Mouse (Mus musculus): ENCODE results near the gene Snrnp70. TPM values are rescaled to one million over a fixed set of nuclear protein-coding genes. Genes with fewer than 3 reads are reported as not detected.

Snrnp70 gene
- polyA plus RNA-seq (2015; fragmentation: Nextera tagmentation; extraction: Ambion mirVana) = 85.3 and 104 TPM in 2 replicates

DNA sequence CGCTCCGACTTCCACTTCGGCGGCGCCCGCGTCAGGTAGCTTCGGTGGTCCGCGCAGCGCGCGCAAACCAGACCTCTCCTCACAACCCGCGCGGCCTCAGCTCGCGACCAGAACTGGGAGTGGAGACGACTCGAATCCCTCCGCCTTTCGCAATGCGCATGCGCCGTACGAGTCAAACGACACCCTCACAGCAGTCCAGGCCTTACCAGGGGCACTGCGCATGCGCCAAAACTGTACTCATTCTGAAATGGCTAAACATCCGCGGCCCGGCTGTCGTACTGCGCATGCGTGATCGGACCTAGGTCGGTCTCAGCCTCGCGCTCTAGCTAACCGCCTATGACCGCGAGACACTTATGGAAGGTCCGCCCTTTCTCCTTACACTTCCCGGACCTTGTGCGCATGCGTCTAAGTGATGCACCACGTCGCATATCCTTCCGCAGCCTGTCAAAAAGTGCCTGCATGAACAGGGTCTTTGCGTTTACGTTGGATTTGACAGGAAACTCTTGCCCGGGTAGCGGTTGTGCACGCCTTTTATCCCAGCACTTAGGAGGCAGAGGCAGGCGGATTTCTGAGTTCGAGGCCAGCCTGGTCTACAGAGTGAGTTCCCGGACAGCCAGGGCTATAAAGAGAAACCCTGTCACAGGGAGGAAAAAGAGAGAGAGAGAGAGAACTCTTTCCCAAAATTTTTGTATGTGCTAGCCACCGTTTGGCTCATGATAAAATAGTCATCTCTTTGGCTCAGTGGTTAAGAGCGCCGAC lies at the start of gene Snrnp70:
Gene Snrnp70, minus strand, starts transcription at position 165 of the 759 bp plus-strand sequence.
- WGBS = under 1% methylated on average over 57 of the region's 60 CpGs
- Histone ChIP-seq H3K36me3 (ENCODE audit: insufficient read depth, low read length) (peaks cover 13% of the 10 kb centered on the region), H3K9ac (replicated peaks; ENCODE audit: low read depth) (peak within 1 kb of the TSS; percentile 79)

DNA sequence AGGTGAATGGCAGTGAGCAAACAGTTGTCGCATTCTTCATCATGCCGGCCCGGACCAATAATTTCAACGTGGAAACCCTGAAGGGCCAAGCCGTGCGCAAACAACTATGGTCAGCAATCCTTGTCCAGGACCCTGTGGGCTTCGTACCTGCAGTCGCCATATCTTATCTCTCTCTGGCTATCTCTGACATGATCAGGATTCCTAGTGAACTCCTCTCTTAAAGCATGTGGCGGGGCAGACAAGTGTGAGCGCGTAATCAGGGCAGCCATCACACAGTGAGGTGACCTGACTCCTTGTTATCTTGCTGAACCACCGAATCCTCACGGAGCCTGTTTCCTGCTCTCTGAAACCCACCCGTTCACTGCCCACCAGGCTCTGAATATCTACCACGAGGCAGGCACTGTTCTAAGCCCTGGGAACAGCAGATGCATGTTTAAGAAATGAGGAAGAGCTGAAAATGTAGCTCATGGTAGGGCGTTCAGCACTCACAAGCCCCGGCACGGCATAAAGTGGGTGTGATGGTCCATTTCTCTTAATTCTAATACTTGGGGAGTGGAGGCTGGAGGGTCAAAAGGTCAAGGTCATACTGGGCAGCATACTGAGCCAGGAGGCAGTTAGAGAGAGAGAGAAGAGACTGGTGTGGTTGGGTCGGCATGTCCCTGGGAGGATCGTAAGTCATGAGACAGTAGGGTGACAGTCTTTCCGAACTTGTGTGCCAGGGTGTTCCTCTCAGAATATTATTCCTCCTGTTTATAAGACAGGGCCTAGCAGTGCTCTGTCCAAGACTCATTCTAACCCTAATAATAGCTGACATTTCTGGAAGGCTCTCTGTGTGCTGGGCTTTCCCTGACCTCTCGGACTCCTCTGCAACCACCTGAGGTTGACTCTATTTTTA lies 48.2 kb upstream of the Snrnp70 start:
- Histone ChIP-seq H3K4me3 (ENCODE audit: low read depth, low read length) (no peak overlapping the region), H3K4me1 (ENCODE audit: insufficient read depth, low read depth, low read length) (no peaks in the 10 kb centered on the region), H3K36me3 (ENCODE audit: insufficient read depth, low read length) (peaks cover 18% of the 10 kb centered on the region; the same call in 1 of the 2 replicates), H3K9me3 (ENCODE audit: low read length) (no peaks in the 10 kb centered on the region), H3K27ac (ENCODE audit: low read length) (no peak overlapping the region), H3K4me2 (replicated peaks; ENCODE audit: low read depth, low read length) (no peak overlapping the region), H3K9ac (replicated peaks; ENCODE audit: low read depth) (no peak overlapping the region), H3K27me3 (replicated peaks; ENCODE audit: insufficient read depth, low read length) (no peaks in the 10 kb centered on the region)
- TF ChIP-seq CTCF (IDR thresholded peaks at IDR 0.05) (no peak), EP300 (IDR thresholded peaks at IDR 0.05) (no peak)
- WGBS = 68% methylated on average over 22 of the region's 22 CpGs
- ATAC-seq (no peak), DNase-seq (ENCODE audit: low spot score) (no peak)

More for the DNA sequence above, at the start of gene Snrnp70:
- peak within 1 kb of the TSS; percentile 67 for H3K4me2 ChIP-seq (replicated peaks; ENCODE audit: low read depth, low read length)
- no peak for TF ChIP-seq CTCF (IDR thresholded peaks at IDR 0.05)
- no peak for TF ChIP-seq EP300 (IDR thresholded peaks at IDR 0.05)
- peaks cover 3% of the 10 kb centered on the region; the same call in 1 of the 2 replicates for H3K4me1 ChIP-seq (ENCODE audit: insufficient read depth, low read depth, low read length)
- H3K9me3 ChIP-seq (ENCODE audit: low read length) = no peaks in the 10 kb centered on the region
- H3K4me3 ChIP-seq (ENCODE audit: low read depth, low read length) = peak within 1 kb of the TSS; percentile 74
- no peaks in the 10 kb centered on the region for H3K27me3 ChIP-seq (replicated peaks; ENCODE audit: insufficient read depth, low read length)
- peak; percentile 98 for ATAC-seq
- peak; percentile 100 for DNase-seq (ENCODE audit: low spot score)
- H3K27ac ChIP-seq (ENCODE audit: low read length) = peak within 1 kb of the TSS; percentile 95

GRCm38 (mm10) chr7:45437521-45438276 lies 42.2 kb upstream of the Snrnp70 start, which contains the start of gene Ruvbl2:
TSS of gene Ruvbl2 (minus strand) at chr7:45438096.
- H3K4me1 ChIP-seq (ENCODE audit: insufficient read depth, low read depth, low read length) = peaks cover 26% of the 10 kb centered on the region; the same call in 1 of the 2 replicates
- no peaks in the 10 kb centered on the region for H3K36me3 ChIP-seq (ENCODE audit: insufficient read depth, low read length)
- H3K9ac ChIP-seq (replicated peaks; ENCODE audit: low read depth) = no peak within 1 kb of the TSS
- peak within 1 kb of the TSS; percentile 30; the same call in 1 of the 2 replicates for H3K4me2 ChIP-seq (replicated peaks; ENCODE audit: low read depth, low read length)
- DNase-seq (ENCODE audit: low spot score) (peak; percentile 65), ATAC-seq (no peak)
- TF ChIP-seq EP300 (IDR thresholded peaks at IDR 0.05) (no peak), CTCF (IDR thresholded peaks at IDR 0.05) (peak; percentile 60)
- H3K4me3 ChIP-seq (ENCODE audit: low read depth, low read length) = no peak within 1 kb of the TSS
- no peaks in the 10 kb centered on the region for H3K9me3 ChIP-seq (ENCODE audit: low read length)
- no peaks in the 10 kb centered on the region for H3K27me3 ChIP-seq (replicated peaks; ENCODE audit: insufficient read depth, low read length)
- WGBS = 29% methylated on average over 19 of the region's 19 CpGs
- no peak within 1 kb of the TSS for H3K27ac ChIP-seq (ENCODE audit: low read length)

DNA sequence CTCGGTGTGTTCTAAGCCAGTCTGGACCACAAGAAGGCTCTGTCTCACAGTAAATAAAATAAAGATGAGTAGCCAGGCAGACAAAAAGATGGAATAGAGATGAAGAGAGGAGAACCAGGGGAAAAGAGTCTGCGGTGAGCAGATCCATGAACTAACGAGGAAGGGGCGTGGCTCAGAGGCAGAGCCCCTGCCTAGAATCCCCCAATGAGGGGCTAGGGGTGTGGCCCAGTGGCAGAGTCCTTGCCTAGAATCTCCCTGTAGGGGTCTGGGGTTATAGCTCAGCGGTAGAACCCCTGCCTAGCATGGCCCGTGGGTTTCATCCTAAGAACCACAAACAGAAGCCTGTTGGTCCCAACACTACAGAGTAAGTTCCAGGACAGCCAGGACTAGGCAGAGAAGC lies 41.5 kb upstream of the Snrnp70 start:
- Histone ChIP-seq H3K27me3 (replicated peaks; ENCODE audit: insufficient read depth, low read length) (no peaks in the 10 kb centered on the region), H3K9me3 (ENCODE audit: low read length) (no peaks in the 10 kb centered on the region), H3K9ac (replicated peaks; ENCODE audit: low read depth) (no peak overlapping the region), H3K36me3 (ENCODE audit: insufficient read depth, low read length) (no peaks in the 10 kb centered on the region), H3K4me1 (ENCODE audit: insufficient read depth, low read depth, low read length) (peaks cover 26% of the 10 kb centered on the region; the same call in 1 of the 2 replicates), H3K27ac (ENCODE audit: low read length) (no peak overlapping the region), H3K4me2 (replicated peaks; ENCODE audit: low read depth, low read length) (no peak overlapping the region), H3K4me3 (ENCODE audit: low read depth, low read length) (no peak overlapping the region)
- DNase-seq (ENCODE audit: low spot score) (peak; percentile 5), ATAC-seq (no peak)
- TF ChIP-seq EP300 (IDR thresholded peaks at IDR 0.05) = no peak
- TF ChIP-seq CTCF (IDR thresholded peaks at IDR 0.05) = no peak
- 49% methylated on average over 6 of the region's 6 CpGs for WGBS

GRCm38 (mm10) chr7:45436444-45436843 lies 40.9 kb upstream of the Snrnp70 start:
- Histone ChIP-seq H3K27ac (ENCODE audit: low read length) (no peak overlapping the region), H3K4me3 (ENCODE audit: low read depth, low read length) (no peak overlapping the region), H3K9ac (replicated peaks; ENCODE audit: low read depth) (no peak overlapping the region; the same call in 1 of the 2 replicates)

More at GRCm38 (mm10) chr7:45436444-45436843, 40.9 kb upstream of the Snrnp70 start:
- TF ChIP-seq EP300 (IDR thresholded peaks at IDR 0.05) (no peak), CTCF (IDR thresholded peaks at IDR 0.05) (no peak)
- WGBS = 76% methylated on average over 5 of the region's 5 CpGs
- Histone ChIP-seq H3K27me3 (replicated peaks; ENCODE audit: insufficient read depth, low read length) (no peaks in the 10 kb centered on the region), H3K9me3 (ENCODE audit: low read length) (no peaks in the 10 kb centered on the region), H3K4me1 (ENCODE audit: insufficient read depth, low read depth, low read length) (peaks cover 26% of the 10 kb centered on the region; the same call in 1 of the 2 replicates), H3K4me2 (replicated peaks; ENCODE audit: low read depth, low read length) (peak overlapping the region; percentile 82; the same call in 1 of the 2 replicates), H3K36me3 (ENCODE audit: insufficient read depth, low read length) (no peaks in the 10 kb centered on the region)
- ATAC-seq = no peak
- no peak for DNase-seq (ENCODE audit: low spot score)

Data from lung, postnatal 0 days (tissue).